ENCODE assay signal across 8 mouse cellular contexts in genomic region chr6:146577310-146578109, GRCm38 (mm10). TPM values are rescaled to one million over a fixed set of nuclear protein-coding genes. Genes with fewer than 3 reads are reported as not detected.
A peak's percentile ranks its signal among the peaks of the same experiment; 100 is the strongest.
DNase-seq lines count a peak whose midpoint lies in the region; ATAC-seq and TF ChIP-seq lines count a peak whose summit lies in the region.

Ints13 (minus strand) TSS chr6:146577835.

- ATAC-seq in embryonic facial prominence, embryonic 15.5 days (ENCODE audit: insufficient number of reproducible peaks, low FRiP score, low TSS enrichment, low read depth) = peak; percentile 95
- ATAC-seq in limb, embryonic 14.5 days (ENCODE audit: low FRiP score, low read depth) = peak; percentile 95
- ATAC-seq in midbrain, postnatal 0 days (ENCODE audit: low FRiP score) = peak; percentile 96

- no peaks in the 10 kb centered on the region for H3K9me3 ChIP-seq in embryonic facial prominence, embryonic 15.5 days (replicated peaks)
- H3K9me3 ChIP-seq in limb, embryonic 14.5 days (ENCODE audit: control insufficient read depth, low read length) = no peaks in the 10 kb centered on the region
- no peaks in the 10 kb centered on the region for H3K9me3 ChIP-seq in midbrain, postnatal 0 days (ENCODE audit: low read length)

- H3K27me3 ChIP-seq in embryonic facial prominence, embryonic 15.5 days = no peaks in the 10 kb centered on the region
- no peaks in the 10 kb centered on the region for H3K27me3 ChIP-seq in limb, embryonic 14.5 days (ENCODE audit: control insufficient read depth, insufficient read depth, low read length)
- H3K27me3 ChIP-seq in midbrain, postnatal 0 days (ENCODE audit: insufficient read depth, low read length) = no peaks in the 10 kb centered on the region

- H3K27ac ChIP-seq in bone marrow, adult 2 months (ENCODE audit: control insufficient read depth, insufficient read depth, low read depth, low read length, poor library complexity) = peak within 1 kb of the TSS; percentile 98
- peak within 1 kb of the TSS; percentile 98 for H3K27ac ChIP-seq in embryonic facial prominence, embryonic 15.5 days (replicated peaks)
- peak within 1 kb of the TSS; percentile 98 for H3K27ac ChIP-seq in limb, embryonic 14.5 days (replicated peaks; ENCODE audit: low read depth, low read length)
- H3K27ac ChIP-seq in midbrain, postnatal 0 days (ENCODE audit: low read depth, low read length) = peak within 1 kb of the TSS; percentile 97

- H3K4me1 ChIP-seq in bone marrow, adult 2 months (ENCODE audit: control insufficient read depth, insufficient read depth, low read length) = no peaks in the 10 kb centered on the region; the same call in 1 of the 2 replicates
- peaks cover 20% of the 10 kb centered on the region for H3K4me1 ChIP-seq in embryonic facial prominence, embryonic 15.5 days
- peaks cover 18% of the 10 kb centered on the region for H3K4me1 ChIP-seq in limb, embryonic 14.5 days (ENCODE audit: control insufficient read depth, insufficient read depth, low read length)
- H3K4me1 ChIP-seq in midbrain, postnatal 0 days (ENCODE audit: insufficient read depth, low read length) = peaks cover 5% of the 10 kb centered on the region; the same call in 1 of the 2 replicates

- under 1% methylated on average over 77 of the region's 77 CpGs for WGBS in bone marrow, adult 2 months
- under 1% methylated on average over 77 of the region's 77 CpGs for WGBS in embryonic facial prominence, embryonic 15.5 days
- WGBS in limb, embryonic 14.5 days = under 1% methylated on average over 51 of the region's 77 CpGs
- under 1% methylated on average over 77 of the region's 77 CpGs for WGBS in midbrain, postnatal 0 days

- DNase-seq in 416B (ENCODE audit: low read depth) = peak; percentile 100
- DNase-seq in heart, adult 8-10 months (ENCODE audit: low spot score) = peak; percentile 95
- peak; percentile 97 for DNase-seq in kidney, adult 9 months
- DNase-seq in limb, embryonic 14.5 days (ENCODE audit: low spot score) = peak; percentile 100
- peak; percentile 99 for DNase-seq in midbrain, postnatal 0 days (ENCODE audit: low spot score)
- peak; percentile 89 to 95 for DNase-seq in spleen, postnatal 14 days (ENCODE audit: low spot score in 2 of 2)

- peak within 1 kb of the TSS; percentile 88 for H3K4me3 ChIP-seq in bone marrow, adult 2 months (replicated peaks; ENCODE audit: control insufficient read depth, low read depth, low read length)
- peak within 1 kb of the TSS; percentile 77 for H3K4me3 ChIP-seq in embryonic facial prominence, embryonic 15.5 days (replicated peaks)
- H3K4me3 ChIP-seq in limb, embryonic 14.5 days (replicated peaks; ENCODE audit: low read length) = peak within 1 kb of the TSS; percentile 93
- peak within 1 kb of the TSS; percentile 90 for H3K4me3 ChIP-seq in midbrain, postnatal 0 days (ENCODE audit: low read depth, low read length)

- H3K4me2 ChIP-seq in embryonic facial prominence, embryonic 15.5 days (replicated peaks) = peak within 1 kb of the TSS; percentile 68
- H3K4me2 ChIP-seq in limb, embryonic 14.5 days (replicated peaks; ENCODE audit: low read depth, low read length, severe bottlenecking) = peak within 1 kb of the TSS; percentile 76
- peak within 1 kb of the TSS; percentile 72 for H3K4me2 ChIP-seq in midbrain, postnatal 0 days (ENCODE audit: low read depth, low read length, poor library complexity, severe bottlenecking)

- no peak for TF ChIP-seq CTCF in bone marrow, adult 2 months (IDR thresholded peaks at IDR 0.05; ENCODE audit: control insufficient read depth, insufficient read depth, low read length)
- TF ChIP-seq CTCF in midbrain, postnatal 0 days (IDR thresholded peaks at IDR 0.05) = peak; percentile 45

- TF ChIP-seq POLR2A in bone marrow, adult 2 months (IDR thresholded peaks at IDR 0.05; ENCODE audit: borderline replicate concordance, control insufficient read depth, low read depth, low read length) = peak; percentile 96
- peak; percentile 95 for TF ChIP-seq POLR2A in limb, embryonic 14.5 days (IDR thresholded peaks at IDR 0.05; ENCODE audit: borderline replicate concordance, extremely low read depth, insufficient read depth, insufficient read length)

- peak within 1 kb of the TSS; percentile 81 for H3K9ac ChIP-seq in embryonic facial prominence, embryonic 15.5 days
- H3K9ac ChIP-seq in limb, embryonic 14.5 days (ENCODE audit: low read depth, low read length, severe bottlenecking) = peak within 1 kb of the TSS; percentile 93
- H3K9ac ChIP-seq in midbrain, postnatal 0 days (replicated peaks; ENCODE audit: low read length, poor library complexity, severe bottlenecking) = peak within 1 kb of the TSS; percentile 89

- H3K36me3 ChIP-seq in embryonic facial prominence, embryonic 15.5 days = no peaks in the 10 kb centered on the region
- no peaks in the 10 kb centered on the region; the same call in 1 of the 2 replicates for H3K36me3 ChIP-seq in limb, embryonic 14.5 days (ENCODE audit: control insufficient read depth, insufficient read depth, low read length)
- no peaks in the 10 kb centered on the region for H3K36me3 ChIP-seq in midbrain, postnatal 0 days (ENCODE audit: insufficient read depth, low read length)

RNA-seq across cellular contexts. Expression of gene Ints13, which starts in this region (rescaled TPM):
- polyA plus RNA-seq in bone marrow, adult 2 months (2011; ENCODE audit: insufficient read depth, insufficient read length, low replicate concordance, missing spikeins) = 44.2 and 89.4 TPM in 2 replicates
- polyA plus RNA-seq in embryonic facial prominence, embryonic 15.5 days (2015; fragmentation: Nextera tagmentation; extraction: Ambion mirVana) = 56.2 and 61.6 TPM in 2 replicates
- 10 to 100 TPM; 18.7 to 21.4 (median 20.1) TPM for total RNA-seq in heart, adult 8-10 months (2022)
- 43.5 and 63.7 TPM in 2 replicates for polyA plus RNA-seq in limb, embryonic 14.5 days (2012; rRNA removed)
- polyA plus RNA-seq in limb, embryonic 14.5 days (2014; fragmentation: Nextera tagmentation; extraction: Ambion mirVana) = 50.6 and 56.7 TPM in 2 replicates
- 20.8 and 36.2 TPM in 2 replicates for total RNA-seq in midbrain, postnatal 0 days (2014; rRNA removed)
- 18.1 and 18.4 TPM in 2 replicates for polyA plus RNA-seq in midbrain, postnatal 0 days (2015; fragmentation: Nextera tagmentation; extraction: Ambion mirVana)

Comparison
In these comparisons a context has a peak if more than half of its experiments do, and no peak if none do; other contexts are left out.
1. Peak in every context shown above with its lines: DNase-seq, ATAC-seq, H3K4me3 ChIP-seq and H3K27ac ChIP-seq.